Mouse (Mus musculus) frontal cortex, postnatal 36 days (tissue): ENCODE results near the gene Gm45062.
"Not testable (repeated sequence)": the region's sequence is repeated elsewhere in the genome, so short reads cannot be mapped to it uniquely, and the experiment has no call there.

Experiments
- DNase-seq, 2 experiments: peaks; one replicate each; pipeline ENCODE4 v3.0.0; 2022; ENCODE audit warnings: low spot score in 2 of 2

Gm45062 gene

DNA sequence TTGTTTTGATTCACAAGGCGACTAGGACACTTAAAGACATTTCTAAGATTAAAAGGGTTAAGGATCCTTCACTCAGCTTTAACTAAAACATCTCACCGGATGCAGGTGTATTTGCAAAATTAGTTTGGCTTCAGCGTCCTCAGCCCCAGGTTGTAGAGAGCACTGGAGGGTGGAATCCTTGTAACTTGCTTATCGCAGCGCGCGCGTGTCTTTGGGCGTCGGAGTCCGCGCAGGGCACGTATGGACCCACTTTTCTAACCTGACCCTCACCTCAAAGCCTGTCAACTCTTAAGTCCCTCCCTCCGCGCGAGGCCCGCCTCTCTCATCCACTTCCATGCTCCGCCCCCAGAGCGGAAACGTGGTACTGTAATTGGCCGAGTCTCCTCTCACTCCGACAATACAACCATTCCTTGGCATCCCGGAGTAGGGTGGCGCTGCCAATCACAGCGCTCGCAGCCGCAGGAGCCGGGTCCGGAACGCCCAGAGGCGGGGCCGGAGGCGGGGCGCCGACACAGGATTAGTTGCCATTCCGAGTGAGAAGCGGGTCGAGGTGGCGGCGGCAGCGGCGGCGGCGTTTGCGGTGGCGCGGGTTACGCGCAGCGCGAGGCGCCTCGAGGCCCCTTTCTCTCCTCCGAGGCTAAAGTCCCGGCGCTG lies 249.8 kb downstream of the Gm45062 start:
- peak; percentile 99 for DNase-seq

DNA sequence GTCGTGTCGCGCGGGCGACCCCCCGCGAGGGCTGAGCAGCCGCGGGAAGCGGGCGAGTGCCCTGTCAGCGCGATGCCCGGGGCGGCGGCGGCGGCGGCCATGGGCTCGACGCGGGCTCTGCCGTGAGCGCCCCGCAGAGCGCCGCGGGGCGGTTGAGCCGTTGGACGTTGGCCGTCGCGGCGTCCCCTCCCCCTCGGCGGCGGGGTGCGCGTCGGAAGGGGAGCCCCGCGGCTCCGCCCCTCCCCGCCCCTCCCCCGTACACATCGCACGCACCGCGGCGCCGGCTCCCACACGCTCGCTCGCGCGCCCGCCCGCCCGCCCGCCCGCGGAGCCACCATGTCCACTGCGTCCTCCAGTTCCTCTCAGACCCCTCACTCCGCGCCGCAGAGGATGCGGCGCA lies 250.3 kb downstream of the Gm45062 start, which contains the start of gene Glcci1:
Gene Glcci1 (plus strand): TSS at position 50 of the 400 bp plus-strand sequence.
- no peak for DNase-seq

DNA sequence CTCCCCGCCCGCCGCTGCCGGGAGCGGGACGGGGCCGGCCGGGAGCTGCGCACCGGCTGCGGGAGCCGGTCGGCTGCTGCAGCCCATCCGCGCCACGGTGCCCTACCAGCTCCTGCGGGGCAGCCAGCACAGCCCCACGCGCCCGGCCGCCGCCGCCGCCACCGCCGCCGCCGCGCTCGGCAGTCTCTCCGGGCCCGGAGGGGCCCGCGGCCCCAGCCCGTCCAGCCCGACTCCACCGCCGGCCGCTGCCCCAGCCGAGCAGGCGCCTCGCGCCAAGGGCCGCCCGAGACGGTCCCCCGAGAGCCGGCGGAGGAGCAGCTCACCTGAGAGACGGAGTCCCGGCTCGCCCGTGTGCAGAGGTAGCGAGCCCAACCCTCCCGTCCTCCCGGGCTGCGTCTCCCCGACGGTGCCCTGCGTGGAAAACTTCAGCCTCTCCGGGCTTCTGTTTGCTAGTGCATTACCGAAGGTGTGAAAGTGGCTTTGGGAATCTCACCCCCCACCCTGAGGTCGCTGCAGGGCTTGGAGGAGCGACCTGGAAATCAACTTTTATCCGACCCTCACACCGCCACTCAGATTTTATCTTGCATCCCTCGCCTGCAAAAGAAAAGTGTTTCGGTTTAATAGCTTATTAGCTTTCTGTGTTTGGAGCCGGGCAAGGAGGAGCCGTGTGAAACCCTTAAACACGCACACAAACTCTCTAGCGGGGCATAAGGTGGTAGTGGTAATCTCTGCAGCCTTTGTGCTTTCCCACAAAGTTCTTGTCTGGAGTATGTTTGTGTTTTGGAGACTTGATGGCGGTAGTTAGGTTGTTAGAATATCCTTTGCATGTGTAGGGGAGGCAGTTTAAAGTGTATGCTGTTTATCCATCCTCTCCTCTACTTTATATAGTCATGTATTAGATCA lies 251.0 kb downstream of the Gm45062 start:
- peak; percentile 18 to 30 for DNase-seq

DNA sequence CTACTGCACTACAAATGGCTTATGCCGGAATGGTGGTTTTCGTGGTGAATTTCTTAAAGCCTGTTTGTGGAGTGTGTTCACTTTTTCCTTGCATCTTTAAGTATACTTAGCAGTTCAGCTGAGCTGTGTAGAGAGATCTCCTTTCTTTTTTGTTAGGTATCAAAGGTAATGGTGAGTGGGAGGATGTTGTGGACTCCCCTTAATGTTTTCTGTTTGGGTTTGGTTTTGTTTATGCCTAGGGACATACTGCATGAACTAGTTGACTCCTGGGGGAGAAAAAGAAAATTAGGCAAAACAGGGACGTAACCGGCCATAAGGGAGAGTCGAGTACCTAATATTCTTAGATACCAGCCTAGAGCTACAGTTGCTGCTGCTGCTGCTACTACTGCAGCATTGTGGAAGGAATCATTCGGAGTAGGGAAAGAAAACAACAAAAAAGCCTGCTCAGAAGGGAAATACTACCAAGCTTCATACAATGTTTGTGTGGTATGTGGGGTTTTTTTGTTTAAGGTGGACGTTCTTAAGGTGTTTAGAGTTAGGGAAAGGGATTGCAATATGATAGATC lies 251.7 kb downstream of the Gm45062 start:
- DNase-seq, result peak in 1 of 2 experiments; percentile 26

GRCm38 (mm10) chr6:8511447-8511846 lies 252.2 kb downstream of the Gm45062 start:
- no peak for DNase-seq

DNA sequence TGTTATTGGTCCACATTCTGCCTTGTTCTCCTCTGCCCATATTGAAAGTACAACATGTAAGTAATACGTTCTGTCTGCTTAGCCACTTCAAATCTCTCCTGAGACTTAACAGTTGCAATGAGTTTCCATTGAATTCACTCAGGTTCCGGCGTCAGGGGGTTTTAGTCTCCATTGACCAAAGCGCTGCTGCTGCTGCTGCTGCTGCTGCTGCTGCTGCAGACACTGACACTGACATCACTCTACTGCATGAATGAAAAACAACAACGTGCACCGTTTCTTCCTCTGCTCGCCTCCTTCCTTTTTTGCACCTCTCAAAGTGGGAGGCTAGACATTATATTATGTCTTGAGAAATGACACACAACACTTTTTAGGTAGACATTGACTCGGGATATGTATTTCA lies 253.2 kb downstream of the Gm45062 start:
- peak in 1 of 2 experiments; percentile 12 for DNase-seq

GRCm38 (mm10) chr6:8519687-8520086 lies 260.4 kb downstream of the Gm45062 start:
- DNase-seq, result no peak

DNA sequence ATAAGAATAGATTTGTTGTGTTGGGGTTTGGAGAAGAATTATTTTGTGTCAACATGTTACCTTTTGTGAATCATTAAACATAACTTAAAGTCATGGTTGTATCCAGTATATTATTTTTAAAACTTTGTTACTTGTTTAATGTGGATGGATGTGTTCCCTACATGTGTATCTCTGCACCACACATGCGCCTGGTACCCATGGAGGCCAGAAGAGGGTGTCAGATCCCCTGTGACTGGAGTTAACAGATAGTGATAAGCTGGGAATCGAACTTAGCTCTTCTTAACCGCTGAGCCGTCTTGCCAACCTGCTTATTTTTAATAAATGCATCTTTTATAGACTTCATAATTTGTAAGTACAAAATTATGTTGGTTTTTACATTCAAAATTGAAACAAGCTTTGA lies 262.0 kb downstream of the Gm45062 start:
- DNase-seq, result no peak

DNA sequence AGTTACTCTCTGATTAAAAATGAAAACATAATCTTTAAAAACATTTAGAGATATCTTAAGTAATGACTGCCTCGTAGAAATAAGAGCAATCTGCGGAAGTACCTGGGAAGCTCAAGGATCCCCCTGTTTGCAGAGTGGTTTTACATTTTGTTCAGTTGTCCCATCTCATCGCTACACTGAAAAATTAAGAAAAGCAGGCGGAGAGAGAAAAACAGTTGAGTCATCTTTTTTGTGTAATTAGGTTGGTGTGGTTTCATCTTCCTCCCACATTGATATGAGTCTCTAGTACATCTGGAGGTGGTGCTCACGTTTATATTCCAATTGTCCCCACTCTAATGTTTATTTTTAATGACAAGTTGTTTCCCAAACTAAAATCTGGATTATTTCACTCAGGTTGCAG lies 265.5 kb downstream of the Gm45062 start:
- no peak for DNase-seq

DNA sequence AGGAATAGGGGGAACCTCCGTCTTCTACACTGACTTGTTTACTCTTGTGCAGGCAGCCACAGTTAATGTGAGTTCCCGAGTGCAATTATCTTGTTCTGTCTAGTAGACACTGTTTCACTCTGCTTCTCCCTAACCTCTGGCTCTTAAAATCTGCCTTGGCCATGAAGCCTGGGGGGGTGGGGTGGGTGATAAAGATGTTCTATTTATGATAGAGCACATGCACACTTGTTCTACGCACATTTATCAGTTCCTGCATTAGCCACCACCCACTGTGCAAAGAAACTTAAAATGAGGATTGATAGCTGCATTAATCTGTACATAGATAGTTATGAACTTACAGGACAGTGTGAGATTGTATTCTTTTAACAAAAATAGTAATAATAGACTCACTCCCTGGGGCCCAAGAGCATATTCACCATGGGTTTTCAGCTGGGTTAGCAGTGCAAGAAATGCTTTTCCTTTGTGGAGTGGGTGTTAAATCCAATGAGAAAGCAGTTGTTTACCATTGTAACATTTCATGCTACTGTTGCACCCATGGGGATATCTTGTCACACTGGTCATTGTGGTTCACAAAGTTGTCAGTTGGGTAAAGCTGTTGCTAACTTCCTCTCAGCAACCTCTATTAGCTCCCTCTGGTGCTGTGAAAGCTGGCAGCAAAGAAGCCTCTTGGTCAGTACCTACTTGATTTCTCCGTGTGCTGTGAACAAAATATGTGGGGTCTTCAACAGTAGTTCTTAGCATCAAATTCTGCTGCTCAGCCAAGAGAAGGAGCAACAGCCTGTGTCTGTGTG lies 272.0 kb downstream of the Gm45062 start:
- no peak for DNase-seq

GRCm38 (mm10) chr6:8536944-8537343 lies 277.7 kb downstream of the Gm45062 start:
- no peak for DNase-seq

- not testable (repeated sequence) for DNase-seq
These were observed 282.3 kb downstream of the Gm45062 start for GRCm38 (mm10) chr6:8541531-8541930.

GRCm38 (mm10) chr6:8544822-8545221 lies 285.6 kb downstream of the Gm45062 start:
- DNase-seq, result no peak

GRCm38 (mm10) chr6:8545780-8546179 lies 286.5 kb downstream of the Gm45062 start:
- no peak for DNase-seq

- DNase-seq, result no peak
These were observed 291.9 kb downstream of the Gm45062 start for GRCm38 (mm10) chr6:8551155-8551554.

DNA sequence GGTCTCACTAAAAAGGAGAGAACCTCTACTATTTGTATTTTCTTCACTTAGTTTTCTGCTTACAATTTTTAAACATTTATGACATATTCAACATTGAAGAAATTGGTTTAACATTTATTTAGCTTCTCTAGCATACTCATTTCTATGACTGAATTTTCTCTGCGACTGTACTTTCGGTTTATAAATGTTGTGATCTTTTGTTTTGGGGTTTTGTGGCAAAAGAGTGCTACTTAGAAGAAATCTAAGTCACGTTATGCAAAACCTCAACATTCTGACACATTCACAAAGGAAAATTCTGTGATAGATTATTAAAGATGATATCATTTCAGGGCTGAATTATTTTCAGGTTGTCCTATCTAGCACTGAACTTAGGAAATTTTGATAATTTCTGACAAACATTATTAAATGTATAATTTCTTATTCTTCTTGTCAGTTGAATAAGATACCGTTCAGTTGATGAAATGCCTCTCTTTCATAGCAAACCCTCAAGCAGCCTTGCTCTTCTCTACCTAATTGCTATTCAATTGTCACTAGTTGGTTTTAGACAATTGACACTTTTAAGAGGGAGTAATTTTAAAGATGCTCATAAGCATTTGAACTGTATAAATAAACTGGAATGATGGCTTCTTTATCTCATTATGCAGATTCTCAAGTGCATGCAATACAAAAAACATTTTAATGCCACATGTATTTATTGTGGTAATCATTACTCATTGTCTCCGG lies 297.8 kb downstream of the Gm45062 start:
- DNase-seq, result no peak

DNA sequence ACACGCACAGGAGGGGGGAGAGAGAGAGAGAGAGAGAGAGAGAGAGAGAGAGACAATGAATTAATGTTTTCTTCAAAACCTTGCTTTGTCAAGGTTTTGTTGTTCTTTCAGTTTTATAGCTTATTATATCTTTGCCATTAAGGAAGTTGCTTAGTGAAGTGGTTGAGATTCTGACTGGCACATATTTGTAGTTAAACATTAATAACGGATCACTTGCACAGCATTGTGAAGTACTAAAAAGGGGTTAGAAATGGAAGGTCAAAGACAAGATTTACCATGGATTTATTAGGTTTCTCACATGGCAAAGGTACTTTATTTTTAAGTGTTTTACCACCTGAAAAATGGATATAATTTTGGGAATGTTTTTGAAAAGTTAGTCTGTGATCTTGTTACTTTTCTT lies 301.4 kb downstream of the Gm45062 start:
- no peak for DNase-seq

GRCm38 (mm10) chr6:8582377-8582776 lies 323.1 kb downstream of the Gm45062 start:
- no peak for DNase-seq

GRCm38 (mm10) chr6:8583892-8584291 lies 324.6 kb downstream of the Gm45062 start:
- DNase-seq, result no peak

GRCm38 (mm10) chr6:8591665-8592064 lies 332.4 kb downstream of the Gm45062 start:
- DNase-seq, result no peak

DNA sequence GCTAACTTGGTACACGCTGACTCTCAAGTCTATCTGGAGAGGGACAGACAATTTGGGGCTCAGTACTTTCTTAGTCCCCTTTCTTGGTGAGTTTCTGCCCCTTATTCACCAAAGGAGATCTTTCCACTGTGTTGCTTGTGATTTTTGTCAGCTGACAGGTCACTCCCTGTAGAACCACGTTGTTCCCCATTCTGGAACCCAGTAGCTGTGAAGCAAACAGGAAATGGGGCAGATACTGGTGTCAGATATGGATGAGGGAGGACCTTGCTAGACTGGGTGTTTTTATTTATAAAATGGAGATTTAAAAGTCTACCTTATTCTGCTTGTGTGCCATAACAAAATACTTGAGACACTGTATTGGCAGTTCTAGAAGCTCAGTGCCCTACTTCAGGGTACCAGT lies 358.1 kb downstream of the Gm45062 start:
- no peak for DNase-seq
